Mouse (Mus musculus) bone marrow, adult 2 months (tissue): ENCODE measurements around the gene Ints5.

Experiments
- CTCF ChIP-seq: fragments of 200-500 bp; IDR thresholded peaks from 2 replicates; pipeline ENCODE4 v1.5.1; 2011; ENCODE audit warnings: low read length, control low read depth; ENCODE audit not compliant: control insufficient read depth, insufficient read depth
- POLR2A ChIP-seq: fragments of 200-500 bp; IDR thresholded peaks from 2 replicates; pipeline ENCODE4 v1.6.1; 2011; ENCODE audit warnings: low read depth, mild to moderate bottlenecking, control low read depth, low read length, borderline replicate concordance; ENCODE audit not compliant: control insufficient read depth

GRCm38 (mm10) chr19:8940526-8941133, 47.8 kb downstream of the Ints5 start:
- TF ChIP-seq CTCF (no peak), POLR2A (no peak)
